Mouse (Mus musculus) myocyte (in vitro differentiated cells): Measurements from ENCODE around the gene Dgkg. TPM values are rescaled to one million over a fixed set of nuclear protein-coding genes. Genes with fewer than 3 reads are reported as not detected.

ENCODE experiments used
- H3K27me3 ChIP-seq: one replicate; pipeline ENCODE4 v1.6.1; 2011; ENCODE audit not compliant: control insufficient read depth, insufficient read depth, insufficient read length
- H3K36me3 ChIP-seq: one replicate; pipeline ENCODE4 v1.6.1; 2011; ENCODE audit not compliant: control insufficient read depth, insufficient read depth
- H3K4me2 ChIP-seq: one replicate; pipeline ENCODE4 v1.6.1; 2011; ENCODE audit warnings: low read depth, control low read depth
- H3K4me3 ChIP-seq: one replicate; pipeline ENCODE4 v1.5.1; 2011; ENCODE audit warnings: mild to moderate bottlenecking, control low read depth, moderate library complexity
- H3K79me2 ChIP-seq: one replicate; pipeline ENCODE4 v1.6.1; 2011; ENCODE audit not compliant: control insufficient read depth, insufficient read depth
- H3ac ChIP-seq: one replicate; pipeline ENCODE4 v1.6.1; 2011; ENCODE audit not compliant: control insufficient read depth, insufficient read length
- CEBPB ChIP-seq: IDR thresholded peaks from 2 replicates; pipeline ENCODE4 v1.6.1; 2011; ENCODE audit warnings: mild to moderate bottlenecking, moderate library complexity; ENCODE audit not compliant: poor library complexity, insufficient read depth, severe bottlenecking
- E2F4 ChIP-seq: IDR thresholded peaks from one replicate; pipeline ENCODE4 v1.6.1; 2011; ENCODE audit warnings: mild to moderate bottlenecking, control low read depth, moderate library complexity; ENCODE audit not compliant: insufficient read depth
- MAX ChIP-seq: IDR thresholded peaks from one replicate; pipeline ENCODE4 v1.6.1; 2011; ENCODE audit warnings: low read depth, mild to moderate bottlenecking, control low read depth
- MYOD1 ChIP-seq, 3 experiments: IDR thresholded peaks; one replicate each; pipeline ENCODE4 v1.6.1; 2011; ENCODE audit warnings: control low read depth in 2 of 3, low read depth in 2 of 3, mild to moderate bottlenecking in 2 of 3, moderate library complexity in 1 of 3; ENCODE audit not compliant: insufficient read length in 2 of 3, control insufficient read depth in 1 of 3
- MYOG ChIP-seq, 3 experiments: IDR thresholded peaks; one replicate each; pipeline ENCODE4 v1.6.1; 2011; ENCODE audit warnings: control low read depth in 2 of 3, low read depth in 2 of 3, mild to moderate bottlenecking in 2 of 3; ENCODE audit not compliant: insufficient read length in 2 of 3, control insufficient read depth in 1 of 3, insufficient read depth in 1 of 3
- POLR2A ChIP-seq: IDR thresholded peaks from one replicate; pipeline ENCODE4 v1.6.1; 2011; ENCODE audit warnings: low read depth, mild to moderate bottlenecking, control low read depth, moderate library complexity; ENCODE audit not compliant: insufficient read length
- POLR2AphosphoS2 ChIP-seq: IDR thresholded peaks from one replicate; pipeline ENCODE4 v1.6.1; 2011; ENCODE audit warnings: low read depth, control low read depth; ENCODE audit not compliant: insufficient read length
- REST ChIP-seq: IDR thresholded peaks from one replicate; pipeline ENCODE4 v1.6.1; 2011; ENCODE audit warnings: mild to moderate bottlenecking, control low read depth, moderate library complexity; ENCODE audit not compliant: insufficient read depth, insufficient read length
- SRF ChIP-seq: IDR thresholded peaks from one replicate; pipeline ENCODE4 v1.6.1; 2011; ENCODE audit warnings: low read depth; ENCODE audit not compliant: control insufficient read depth, insufficient read length
- TCF12 ChIP-seq: IDR thresholded peaks from one replicate; pipeline ENCODE4 v1.6.1; 2011; ENCODE audit warnings: mild to moderate bottlenecking, control low read depth; ENCODE audit not compliant: poor library complexity, insufficient read depth, severe bottlenecking
- TCF3 ChIP-seq: IDR thresholded peaks from one replicate; pipeline ENCODE4 v1.6.1; 2011; ENCODE audit warnings: low read depth, control low read depth; ENCODE audit not compliant: insufficient read length
- USF1 ChIP-seq: IDR thresholded peaks from one replicate; pipeline ENCODE4 v1.6.1; 2011; ENCODE audit warnings: low read depth, mild to moderate bottlenecking, control low read depth, moderate library complexity
- polyA plus RNA-seq: library from polyadenylated mRNA; unstranded; fragments of >200 nt; fragmentation: generic; extraction: Trizol; gene quantifications from one replicate; pipeline ENCODE4 v1.2.1, GENCODE M21; 2012; ENCODE audit warnings: missing spikeins

The Dgkg gene
- polyA plus RNA-seq, 1 experiment = 0.01 TPM

DNA sequence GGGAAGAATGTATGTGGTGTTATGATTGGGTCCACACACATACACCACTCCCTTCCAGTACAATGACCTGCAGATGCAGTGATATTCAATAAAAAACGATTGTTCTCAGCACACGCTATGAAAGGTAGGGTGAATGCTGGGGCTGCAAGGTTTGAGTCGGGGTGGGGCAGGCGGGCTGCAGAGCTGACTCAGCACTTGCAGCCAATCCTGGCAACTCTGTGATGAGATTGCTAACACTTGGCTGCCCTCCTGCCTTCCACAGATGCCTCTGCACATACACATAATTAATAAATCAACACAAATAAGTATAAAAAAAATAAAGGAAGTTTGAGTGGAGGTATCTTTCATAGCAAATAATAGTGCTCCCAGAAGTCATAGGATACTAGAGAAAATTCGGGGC lies 31.6 kb downstream of the Dgkg start:
- TF ChIP-seq POLR2A (no peak), MAX (no peak), TCF3 (no peak), MYOG (IDR thresholded peaks at IDR 0.05; ENCODE audit: control insufficient read depth in 1 of 3, insufficient read depth in 1 of 3, insufficient read length in 2 of 3, low read depth in 2 of 3) (no peak), TCF12 (no peak), MYOD1 (IDR thresholded peaks at IDR 0.05; ENCODE audit: control insufficient read depth in 1 of 3, insufficient read length in 2 of 3, low read depth in 2 of 3) (no peak), POLR2AphosphoS2 (no peak), USF1 (no peak), REST (no peak), SRF (no peak), E2F4 (no peak), CEBPB (no peak)
- Histone ChIP-seq H3ac (no peak overlapping the region), H3K36me3 (no peaks in the 10 kb centered on the region), H3K4me3 (no peak overlapping the region), H3K4me2 (no peak overlapping the region), H3K27me3 (no peaks in the 10 kb centered on the region), H3K79me2 (no peaks in the 10 kb centered on the region)

DNA sequence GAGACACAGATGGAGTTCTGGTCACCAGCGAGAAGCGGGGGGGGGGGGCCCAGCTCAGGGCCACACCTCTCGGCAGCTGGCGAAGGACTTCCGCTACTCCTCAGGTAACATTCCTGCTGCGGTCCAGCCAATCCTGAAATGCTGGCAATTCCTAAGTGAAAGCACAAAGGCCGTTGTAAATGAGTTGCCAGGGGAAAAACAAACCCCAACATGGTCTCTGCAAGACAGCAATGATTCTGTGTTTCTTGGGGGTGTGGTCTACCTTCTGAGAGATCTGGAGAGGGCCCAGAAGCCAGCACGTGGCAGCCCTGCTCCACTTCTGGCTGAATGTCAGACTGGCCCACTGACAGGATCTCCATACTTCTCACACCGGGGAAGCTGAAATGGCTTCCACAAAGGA lies 34.7 kb downstream of the Dgkg start:
- H3K36me3 ChIP-seq = no peaks in the 10 kb centered on the region
- H3K79me2 ChIP-seq = no peaks in the 10 kb centered on the region
- no peak overlapping the region for H3K4me3 ChIP-seq
- H3K27me3 ChIP-seq = no peaks in the 10 kb centered on the region
- TF ChIP-seq CEBPB (no peak), USF1 (no peak), MAX (no peak), MYOG (IDR thresholded peaks at IDR 0.05; ENCODE audit: control insufficient read depth in 1 of 3, insufficient read depth in 1 of 3, insufficient read length in 2 of 3, low read depth in 2 of 3) (no peak), MYOD1 (IDR thresholded peaks at IDR 0.05; ENCODE audit: control insufficient read depth in 1 of 3, insufficient read length in 2 of 3, low read depth in 2 of 3) (no peak), E2F4 (no peak), REST (no peak), TCF12 (no peak), POLR2AphosphoS2 (no peak), POLR2A (no peak), SRF (no peak), TCF3 (no peak)
- no peak overlapping the region for H3K4me2 ChIP-seq
- no peak overlapping the region for H3ac ChIP-seq

DNA sequence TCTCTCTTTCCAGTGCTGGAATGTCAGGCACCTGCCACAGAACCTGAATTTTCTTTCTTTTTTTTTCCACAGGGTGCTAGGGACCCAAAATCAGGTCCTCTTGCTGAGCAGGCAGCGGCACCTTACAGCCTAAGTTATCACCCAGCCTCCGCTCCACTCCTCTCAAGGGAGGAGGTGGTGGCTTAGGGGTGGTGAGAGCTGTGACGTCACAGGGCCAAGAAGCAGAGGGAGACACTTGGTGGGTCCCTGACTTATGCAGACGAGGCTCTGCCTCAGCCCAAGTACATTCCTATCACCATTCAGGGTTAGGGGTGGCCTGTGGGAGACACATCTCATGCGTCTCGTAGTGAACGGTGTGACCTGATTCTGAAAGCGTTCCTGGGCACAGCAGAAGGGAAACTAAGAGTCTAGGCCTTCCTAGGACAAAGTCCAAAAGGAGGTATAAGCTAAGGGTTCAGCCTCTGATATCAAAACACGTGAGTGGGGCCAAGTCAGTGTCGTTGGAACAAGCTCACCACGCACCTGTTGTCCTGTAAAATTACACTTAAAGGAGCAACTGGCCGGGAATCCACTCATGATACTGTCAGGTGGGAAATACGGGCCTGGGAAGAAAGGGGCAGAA lies 35.6 kb downstream of the Dgkg start:
- H3K27me3 ChIP-seq = no peaks in the 10 kb centered on the region
- no peak for TF ChIP-seq E2F4
- no peak for TF ChIP-seq POLR2A
- no peak for TF ChIP-seq POLR2AphosphoS2
- TF ChIP-seq MAX = no peak
- TF ChIP-seq USF1 = no peak
- no peak for TF ChIP-seq MYOG (IDR thresholded peaks at IDR 0.05; ENCODE audit: control insufficient read depth in 1 of 3, insufficient read depth in 1 of 3, insufficient read length in 2 of 3, low read depth in 2 of 3)
- TF ChIP-seq TCF3 = no peak
- TF ChIP-seq REST = no peak
- no peak for TF ChIP-seq MYOD1 (IDR thresholded peaks at IDR 0.05; ENCODE audit: control insufficient read depth in 1 of 3, insufficient read length in 2 of 3, low read depth in 2 of 3)
- no peaks in the 10 kb centered on the region for H3K79me2 ChIP-seq
- no peaks in the 10 kb centered on the region for H3K36me3 ChIP-seq
- no peak overlapping the region for H3ac ChIP-seq
- H3K4me2 ChIP-seq = no peak overlapping the region
- H3K4me3 ChIP-seq = no peak overlapping the region

GRCm38 (mm10) chr16:22618424-22619056 lies 38.5 kb downstream of the Dgkg start:
- Histone ChIP-seq H3K4me3 (no peak overlapping the region), H3ac (no peak overlapping the region), H3K4me2 (no peak overlapping the region), H3K27me3 (no peaks in the 10 kb centered on the region), H3K36me3 (no peaks in the 10 kb centered on the region), H3K79me2 (no peaks in the 10 kb centered on the region)
- TF ChIP-seq MYOG (IDR thresholded peaks at IDR 0.05; ENCODE audit: control insufficient read depth in 1 of 3, insufficient read depth in 1 of 3, insufficient read length in 2 of 3, low read depth in 2 of 3) (no peak), MYOD1 (IDR thresholded peaks at IDR 0.05; ENCODE audit: control insufficient read depth in 1 of 3, insufficient read length in 2 of 3, low read depth in 2 of 3) (no peak), USF1 (no peak), POLR2A (no peak), SRF (no peak), POLR2AphosphoS2 (no peak), TCF3 (no peak), REST (no peak), E2F4 (no peak), MAX (no peak), CEBPB (no peak), TCF12 (no peak)
